Mouse (Mus musculus) G1E (cell line): ENCODE measurements at regions not wholly inside any gene's neighbourhood (a gene's known extent, or its start where the extent isn't known, plus 50 kb on each side); places are given as distances from the start of the nearest gene placed in this dataset.

Experiments
- ATAC-seq: 2 replicates; pipeline ENCODE4 v1.8.0; 2016; ENCODE audit warnings: mild to moderate bottlenecking; ENCODE audit not compliant: insufficient number of reproducible peaks, poor library complexity, low FRiP score, severe bottlenecking; ENCODE audit errors: extremely low read depth
- DNase-seq: peaks from one replicate; pipeline ENCODE4 v3.0.0; 2012; ENCODE audit warnings: low spot score
- H3K27me3 ChIP-seq: 2 replicates; pipeline ENCODE4 v1.6.1; 2012; ENCODE audit warnings: mild to moderate bottlenecking, low read length, inconsistent platforms; ENCODE audit not compliant: insufficient read depth
- H3K36me3 ChIP-seq: replicated peaks from 2 replicates; pipeline ENCODE3; 2012; ENCODE audit warnings: mild to moderate bottlenecking, inconsistent platforms
- H3K4me1 ChIP-seq: 2 replicates; pipeline ENCODE4 v1.6.1; 2012; ENCODE audit warnings: low read depth, low read length, inconsistent platforms, mixed read lengths; ENCODE audit not compliant: insufficient read depth
- H3K4me3 ChIP-seq: 2 replicates; pipeline ENCODE4 v1.5.1; 2012; ENCODE audit warnings: low read depth, mild to moderate bottlenecking, inconsistent platforms, low read length, moderate library complexity, mixed read lengths
- H3K9me3 ChIP-seq: replicated peaks from 2 replicates; pipeline ENCODE4 v1.6.1; 2012; ENCODE audit warnings: inconsistent platforms
- CTCF ChIP-seq: IDR thresholded peaks from 2 replicates; pipeline ENCODE4 v1.5.1; 2012; ENCODE audit warnings: low read depth, low read length, inconsistent platforms, mixed read lengths
- GATA1 ChIP-seq: IDR thresholded peaks from 2 replicates; pipeline ENCODE4 v1.6.1; 2012; ENCODE audit warnings: borderline replicate concordance, low read length, inconsistent platforms, mixed read lengths
- GATA2 ChIP-seq: IDR thresholded peaks from 2 replicates; pipeline ENCODE4 v1.6.1; 2012; ENCODE audit warnings: low read depth, low read length, inconsistent platforms, borderline replicate concordance
- POLR2AphosphoS5 ChIP-seq: IDR thresholded peaks from 2 replicates; pipeline ENCODE4 v1.6.1; 2012; ENCODE audit warnings: low read depth, low read length, inconsistent platforms; ENCODE audit not compliant: insufficient replicate concordance
- TAL1 ChIP-seq: conservative IDR thresholded peaks from 2 replicates; pipeline ENCODE4 v1.6.1; 2012; ENCODE audit warnings: low read depth, low read length, inconsistent platforms, mixed read lengths

DNA sequence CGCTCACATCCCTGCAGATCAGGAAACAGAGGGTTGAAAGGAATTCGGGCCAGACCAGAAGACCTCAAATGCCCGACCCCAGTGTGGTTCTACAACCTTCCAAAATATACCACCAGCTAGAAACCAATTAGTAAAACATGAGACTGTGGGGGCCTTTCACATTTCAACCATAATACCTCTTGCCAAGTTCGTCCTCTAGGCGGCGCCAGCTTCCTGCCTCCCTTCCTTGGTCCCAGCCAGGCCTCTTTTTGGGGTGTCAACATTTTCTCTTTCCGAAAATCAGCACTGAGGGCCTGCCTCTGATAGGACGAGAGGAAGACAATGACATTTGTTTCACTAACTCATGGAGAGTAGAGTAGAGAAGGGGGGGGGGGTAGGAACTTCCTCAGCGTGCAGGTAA, 55.5 kb upstream of the Aff3 start:
- Histone ChIP-seq H3K27me3 (peaks cover 9% of the 10 kb centered on the region), H3K36me3 (no peaks in the 10 kb centered on the region), H3K4me1 (peaks cover 16% of the 10 kb centered on the region), H3K4me3 (no peak overlapping the region), H3K9me3 (no peaks in the 10 kb centered on the region)
- DNase-seq (no peak), ATAC-seq (no peak)
- TF ChIP-seq POLR2AphosphoS5 (no peak), CTCF (peak; percentile 32)

- H3K27me3 ChIP-seq, result peaks cover 6% of the 10 kb centered on the region; the same call in 1 of the 2 replicates
- DNase-seq, result no peak
- no peak for TF ChIP-seq POLR2AphosphoS5
- no peak for TF ChIP-seq TAL1
- TF ChIP-seq CTCF, result no peak
- TF ChIP-seq GATA2, result no peak
- TF ChIP-seq GATA1, result no peak
- peaks cover 5% of the 10 kb centered on the region for H3K9me3 ChIP-seq
- ATAC-seq, result no peak
- H3K36me3 ChIP-seq, result no peaks in the 10 kb centered on the region
- peaks cover 7% of the 10 kb centered on the region for H3K4me1 ChIP-seq
- H3K4me3 ChIP-seq, result no peak overlapping the region
Measured at GRCm38 (mm10) chr1:38715621-38716020, 50.9 kb upstream of the Aff3 start.
